Comparison of ENCODE assay signal across 20 mouse cellular contexts in the genomic region with DNA sequence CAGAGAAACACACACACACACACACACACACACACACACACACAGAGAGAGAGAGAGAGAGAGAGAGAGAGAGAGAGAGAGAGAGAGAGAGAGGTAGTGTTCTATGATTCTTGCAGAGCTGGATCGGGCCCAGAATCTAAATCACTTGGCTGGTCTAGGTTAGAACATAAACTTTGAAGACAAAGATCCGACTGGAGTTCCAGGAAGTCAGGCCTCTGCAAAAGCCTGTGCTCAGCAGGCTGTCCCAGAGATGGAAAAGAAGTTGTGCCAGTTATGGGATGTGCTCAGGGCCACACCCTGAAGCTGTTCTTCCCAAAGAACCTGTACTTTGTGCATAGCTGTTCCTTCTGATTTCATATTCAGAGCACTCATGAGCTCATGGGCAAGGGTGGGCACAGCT. TPM values are rescaled to one million over a fixed set of nuclear protein-coding genes. Genes with fewer than 3 reads are reported as not detected.
"Had no signal": no experiment of that assay in that cellular context is flagged by ENCODE, and none has a peak within 500 bp of the region (broad histone marks: within the 10 kb centered on the region; RNA-seq: fewer than 3 reads in every experiment).

No protein-coding gene starts in this region.

- H3K9me3 ChIP-seq: intestine, embryonic 15.5 days; liver, embryonic 12.5 days; neural tube, embryonic 15.5 days had no signal

- DNase-seq: kidney, adult 18-20 months; kidney, postnatal 10 days; kidney, postnatal 4 days; midbrain, embryonic 14.5 days; right cerebral cortex, adult 18-20 months; right cerebral cortex, postnatal 25 days; thymus, adult 2 months; thymus, postnatal 25 days had no signal

- H3K27ac ChIP-seq: intestine, embryonic 15.5 days; layer of hippocampus, adult 2 months; limb, embryonic 13.5 days; liver, embryonic 12.5 days; midbrain, embryonic 10.5 days; neural tube, embryonic 15.5 days had no signal

- ATAC-seq: intestine, embryonic 15.5 days; liver, embryonic 12.5 days had no signal

- H3K4me3 ChIP-seq: intestine, embryonic 15.5 days; layer of hippocampus, adult 2 months; limb, embryonic 13.5 days; liver, embryonic 12.5 days; midbrain, embryonic 10.5 days; myocyte; neural tube, embryonic 15.5 days had no signal

- H3K4me1 ChIP-seq: liver, embryonic 12.5 days had no signal

- H3K9ac ChIP-seq: intestine, embryonic 15.5 days; limb, embryonic 13.5 days; liver, embryonic 12.5 days; neural tube, embryonic 15.5 days had no signal

- H3K27me3 ChIP-seq: intestine, embryonic 15.5 days; liver, embryonic 12.5 days had no signal

- H3K36me3 ChIP-seq: intestine, embryonic 15.5 days; limb, embryonic 13.5 days; liver, embryonic 12.5 days; neural tube, embryonic 15.5 days had no signal

- H3K4me2 ChIP-seq: intestine, embryonic 15.5 days; limb, embryonic 13.5 days; liver, embryonic 12.5 days; neural tube, embryonic 15.5 days had no signal

RNA-seq across cellular contexts. Expression of a gene that starts 1.5 kb away (rescaled TPM):
- polyA plus RNA-seq: intestine, embryonic 15.5 days; kidney, embryonic 14.5 days; limb, embryonic 13.5 days; liver, embryonic 12.5 days; liver, embryonic 16.5 days; midbrain, embryonic 10.5 days; midbrain, embryonic 14.5 days; myocyte; neural tube, embryonic 11.5 days; neural tube, embryonic 15.5 days; small intestine, adult 2 months; testis, adult 2 months; thymus, adult 2 months had no signal
